Mouse (Mus musculus) forebrain, postnatal 0 days (tissue): Measurements from ENCODE around the gene Igsf9b. TPM values are rescaled to one million over a fixed set of nuclear protein-coding genes. Genes with fewer than 3 reads are reported as not detected.
A peak's percentile ranks its signal among the peaks of the same experiment; 100 is the strongest.

Experiments
- ATAC-seq: fragments of 200-750 bp; cut with Nextera tagmentation; 2 replicates; pipeline ENCODE4 v1.8.0; 2017; ENCODE audit warnings: mild to moderate bottlenecking, moderate library complexity
- DNase-seq: peaks from one replicate; pipeline ENCODE4 v3.0.0-alpha.2; 2015
- H3K27ac ChIP-seq: fragments of 300-500 bp; sonication (generic); 2 replicates; pipeline ENCODE4 v1.5.1; 2014; ENCODE audit warnings: low read depth, mild to moderate bottlenecking, antibody characterized with exemption, low read length, moderate library complexity, mixed read lengths
- H3K27me3 ChIP-seq: fragments of 300-500 bp; sonication (generic); 2 replicates; pipeline ENCODE4 v1.6.1; 2014; ENCODE audit warnings: mild to moderate bottlenecking, low read length, mixed read lengths; ENCODE audit not compliant: insufficient read depth
- H3K36me3 ChIP-seq: fragments of 300-500 bp; sonication (generic); 2 replicates; pipeline ENCODE4 v1.6.1; 2014; ENCODE audit warnings: mild to moderate bottlenecking, moderate library complexity; ENCODE audit not compliant: insufficient read depth
- H3K4me1 ChIP-seq: fragments of 300-500 bp; sonication (generic); 2 replicates; pipeline ENCODE4 v1.6.1; 2014; ENCODE audit warnings: antibody characterized with exemption; ENCODE audit not compliant: insufficient read depth
- H3K4me2 ChIP-seq: fragments of 300-500 bp; sonication (generic); 2 replicates; pipeline ENCODE4 v1.6.1; 2014; ENCODE audit warnings: low read depth, mild to moderate bottlenecking, moderate library complexity
- H3K4me3 ChIP-seq: fragments of 300-500 bp; sonication (generic); 2 replicates; pipeline ENCODE4 v1.5.1; 2014; ENCODE audit warnings: low read depth, low read length, mixed read lengths
- H3K9ac ChIP-seq: fragments of 300-500 bp; sonication (generic); 2 replicates; pipeline ENCODE4 v1.6.1; 2014; ENCODE audit warnings: mild to moderate bottlenecking
- H3K9me3 ChIP-seq: fragments of 300-500 bp; sonication (generic); 2 replicates; pipeline ENCODE4 v1.6.1; 2016; ENCODE audit warnings: low read length
- CTCF ChIP-seq: sonication (generic); IDR thresholded peaks from 2 replicates; pipeline ENCODE4 v1.5.1; 2016; ENCODE audit warnings: antibody characterized with exemption, control low read depth, low read depth
- WGBS: fragments of 180-500 bp; shearing (Covaris S2); extraction: QIAGEN DNeasy Blood & Tissue Kit; methylation state at CpG from one replicate; pipeline ENCODE4 v1.1.7; 2014; 5-methylcytosine and 5-hydroxymethylcytosine counted together
- polyA plus RNA-seq: library from polyadenylated mRNA; unstranded; fragments of >200 nt; fragmentation: Nextera tagmentation; extraction: Ambion mirVana; gene quantifications from 2 replicates; pipeline ENCODE4 v1.2.1, GENCODE M21; 2015
- total RNA-seq: library from RNA; depleted of rRNA; stranded (reverse); fragments of >200 nt; gene quantifications from 2 replicates; pipeline ENCODE4 v1.2.3, GENCODE M21; 2014

The Igsf9b gene
- total and polyA plus RNA-seq, 2 experiments from 2014 or later, result 11.8 to 30.8 TPM

DNA sequence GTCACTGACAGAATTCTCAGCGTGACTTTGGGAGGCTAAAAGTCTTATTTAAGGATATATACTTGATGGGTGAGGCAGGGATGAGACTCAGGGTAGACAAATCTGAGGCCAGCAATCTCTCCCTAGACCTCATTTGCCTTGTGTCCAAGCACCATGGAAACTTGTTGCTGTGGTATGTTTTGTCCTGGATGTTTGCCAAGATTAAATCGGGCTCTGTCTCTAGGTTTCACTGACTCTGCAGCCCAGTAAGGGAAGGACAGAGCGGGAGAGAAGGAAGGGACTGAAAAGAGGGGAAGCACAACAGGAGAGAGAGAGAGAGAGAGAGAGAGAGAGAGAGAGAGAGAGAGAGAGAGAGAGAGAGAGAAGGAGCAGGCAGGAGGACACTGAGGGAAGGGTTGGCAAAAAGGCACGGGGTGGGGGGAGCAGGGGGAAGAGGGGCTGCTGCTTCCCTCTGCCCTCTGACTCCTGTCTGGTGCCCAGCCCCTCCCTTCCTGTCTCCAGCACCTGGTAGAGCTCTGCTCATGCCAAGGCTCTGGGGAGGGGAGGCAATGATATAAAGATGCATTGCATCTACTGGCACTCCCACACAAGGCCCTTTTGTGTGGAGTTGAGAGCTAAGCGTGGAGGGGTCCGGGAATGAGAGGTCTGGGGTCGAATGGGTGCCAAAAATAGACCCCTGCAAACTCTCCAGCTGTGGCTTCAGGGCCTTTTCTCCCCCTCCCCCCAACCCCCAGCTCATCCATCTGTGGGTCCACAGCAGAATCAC lies 9.3 kb upstream of the Igsf9b start:
- Histone ChIP-seq H3K36me3 (no peaks in the 10 kb centered on the region), H3K4me3 (no peak overlapping the region), H3K9ac (no peak overlapping the region), H3K27ac (no peak overlapping the region), H3K4me2 (no peak overlapping the region), H3K9me3 (no peaks in the 10 kb centered on the region), H3K4me1 (0 out of 2 replicates have a peak, but pooled peaks cover 4% of the 10 kb centered on the region), H3K27me3 (no peaks in the 10 kb centered on the region)
- 26% methylated on average over 7 of the region's 7 CpGs for WGBS
- DNase-seq (peak; percentile 41), ATAC-seq (peak; percentile 58)
- TF ChIP-seq CTCF, result no peak

DNA sequence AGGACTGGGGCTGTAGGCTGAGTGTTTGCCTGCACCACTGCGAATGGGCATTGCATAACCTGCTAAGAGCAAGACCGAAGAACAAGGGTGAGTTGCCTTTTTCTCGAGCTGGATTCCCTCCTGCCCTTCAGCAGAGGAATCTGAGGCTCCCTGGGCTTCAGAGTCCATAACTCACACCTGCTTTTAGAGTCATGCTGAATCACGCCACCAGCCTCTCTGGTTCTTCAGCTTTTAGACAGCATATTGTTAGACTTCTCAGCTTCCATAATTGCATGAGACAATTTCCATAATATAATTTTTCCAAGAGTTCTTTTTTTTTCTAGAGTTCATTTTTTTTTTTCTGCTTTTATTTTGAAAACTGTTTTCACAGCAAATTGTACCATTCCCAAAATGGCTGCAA lies 4.6 kb upstream of the Igsf9b start:
- Histone ChIP-seq H3K36me3 (no peaks in the 10 kb centered on the region), H3K9ac (no peak overlapping the region), H3K4me3 (no peak overlapping the region), H3K4me1 (peaks cover 4% of the 10 kb centered on the region; the same call in 1 of the 2 replicates), H3K4me2 (no peak overlapping the region), H3K9me3 (no peaks in the 10 kb centered on the region), H3K27me3 (no peaks in the 10 kb centered on the region), H3K27ac (no peak overlapping the region)
- 74% methylated on average over 4 of the region's 4 CpGs for WGBS
- DNase-seq (no peak), ATAC-seq (no peak)
- no peak for TF ChIP-seq CTCF

DNA sequence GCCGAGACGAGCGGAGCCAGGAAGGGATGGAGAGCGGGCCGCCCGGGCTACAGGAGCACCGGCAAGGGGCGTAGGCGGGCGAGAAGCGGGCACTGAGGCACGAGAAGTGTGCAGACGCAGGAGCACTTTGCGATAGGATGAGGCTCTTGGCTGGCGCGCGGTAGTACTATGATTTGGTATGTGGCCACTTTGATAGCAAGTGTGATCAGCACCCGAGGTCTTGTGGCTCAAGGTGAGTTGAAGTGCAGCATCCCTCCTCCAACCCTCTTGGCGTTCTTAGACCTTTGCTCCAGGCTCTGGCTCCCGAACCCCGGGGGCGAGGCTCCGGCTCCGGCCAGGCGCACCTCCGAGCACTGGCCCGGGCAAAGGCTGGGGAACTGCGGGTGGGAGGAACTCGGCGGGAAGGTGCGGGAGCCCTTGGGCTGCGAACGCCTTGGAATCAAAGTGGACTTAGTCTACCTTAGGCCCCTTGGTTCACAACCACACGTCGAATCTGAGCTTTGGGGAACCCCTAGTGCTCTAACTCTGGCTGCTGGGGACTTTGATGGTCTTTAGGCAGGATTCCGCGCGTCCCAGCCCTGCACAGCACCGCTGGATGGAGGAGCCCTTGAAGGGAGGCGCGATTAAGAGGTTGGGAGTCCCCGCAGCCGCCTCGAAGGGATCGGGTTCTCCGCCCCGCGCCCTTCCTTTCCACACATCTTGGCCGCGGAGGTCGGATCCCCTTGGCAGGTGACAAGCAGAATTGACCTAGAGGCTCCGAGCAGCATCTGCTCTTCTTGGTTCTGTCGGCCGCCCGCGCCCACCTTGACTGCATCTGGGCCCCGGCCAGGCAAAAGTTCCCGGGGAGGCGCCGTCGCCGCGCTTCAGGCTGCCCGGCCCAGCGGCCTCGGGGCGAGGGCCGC lies 533 bp downstream of the Igsf9b start:
- TF ChIP-seq CTCF, result no peak; the same call in 1 of the 2 replicates
- Histone ChIP-seq H3K4me2 (peak overlapping the region; percentile 70), H3K4me1 (peaks cover 12% of the 10 kb centered on the region; the same call in 1 of the 2 replicates), H3K27ac (peak overlapping the region; percentile 76), H3K4me3 (peak overlapping the region; percentile 54), H3K9me3 (no peaks in the 10 kb centered on the region), H3K27me3 (no peaks in the 10 kb centered on the region), H3K9ac (peak overlapping the region; percentile 53), H3K36me3 (no peaks in the 10 kb centered on the region)
- DNase-seq, result no peak
- 1% methylated on average over 68 of the region's 68 CpGs for whole genome bisulfite sequencing
- no peak; the same call in 1 of the 2 replicates for ATAC-seq

DNA sequence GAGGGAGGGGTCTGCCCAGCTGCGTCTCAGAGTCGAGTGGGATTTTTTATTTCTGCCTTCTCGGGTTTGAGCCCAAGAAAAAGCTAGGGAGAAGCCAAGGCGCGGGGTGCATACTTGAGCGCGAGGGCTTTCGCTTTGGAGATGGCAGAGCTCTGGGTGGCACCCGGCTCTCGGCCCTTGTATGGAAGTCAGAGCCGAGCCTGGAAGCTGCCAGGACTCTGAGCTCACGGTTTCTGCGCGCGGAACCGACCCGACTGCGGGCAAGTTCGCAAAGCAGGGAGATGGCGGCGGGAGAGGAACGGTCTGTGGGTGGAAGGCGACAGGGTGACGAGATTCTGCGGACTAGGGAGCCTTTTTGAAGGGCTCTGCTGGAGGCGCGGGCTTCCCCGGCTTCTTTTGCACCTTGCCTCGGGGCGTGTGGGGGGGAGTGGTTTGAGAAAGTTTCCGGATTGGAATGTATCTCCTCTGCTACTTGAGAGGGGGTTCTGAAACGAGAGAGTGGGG lies 1.2 kb downstream of the Igsf9b start:
- 4% methylated on average over 32 of the region's 32 CpGs for WGBS
- H3K9me3 ChIP-seq, result no peaks in the 10 kb centered on the region
- TF ChIP-seq CTCF, result no peak
- ATAC-seq, result no peak
- peak overlapping the region; percentile 70 for H3K4me2 ChIP-seq
- peaks cover 12% of the 10 kb centered on the region; the same call in 1 of the 2 replicates for H3K4me1 ChIP-seq
- peak overlapping the region; percentile 54 for H3K4me3 ChIP-seq
- H3K9ac ChIP-seq, result peak overlapping the region; percentile 53
- H3K27ac ChIP-seq, result peak overlapping the region; percentile 76
- H3K36me3 ChIP-seq, result no peaks in the 10 kb centered on the region
- DNase-seq, result peak; percentile 37
- H3K27me3 ChIP-seq, result no peaks in the 10 kb centered on the region

DNA sequence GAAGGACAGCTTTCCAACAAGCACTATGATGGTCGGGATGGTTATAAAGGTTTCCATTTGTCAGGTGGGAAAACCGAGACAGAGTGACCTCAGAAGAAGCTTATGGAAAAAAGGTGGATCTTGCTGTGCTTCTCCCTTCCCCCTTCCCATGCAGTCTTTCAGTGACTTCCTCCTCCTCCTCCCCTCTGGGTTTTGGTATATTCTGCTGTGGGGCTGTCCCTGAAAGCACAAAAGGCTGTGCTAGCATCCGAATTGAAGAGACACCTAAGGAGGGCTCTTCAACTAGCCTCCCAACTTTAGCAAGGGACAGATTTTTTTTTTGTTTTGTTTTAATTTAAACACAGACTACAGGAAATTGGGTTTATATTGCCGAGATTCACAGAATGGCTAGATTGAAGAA lies 1.7 kb downstream of the Igsf9b start:
- H3K27me3 ChIP-seq, result no peaks in the 10 kb centered on the region
- peaks cover 12% of the 10 kb centered on the region; the same call in 1 of the 2 replicates for H3K4me1 ChIP-seq
- H3K4me2 ChIP-seq, result peak overlapping the region; percentile 70
- peak overlapping the region; percentile 54 for H3K4me3 ChIP-seq
- 19% methylated on average over 4 of the region's 4 CpGs for WGBS
- H3K36me3 ChIP-seq, result no peaks in the 10 kb centered on the region
- no peak for TF ChIP-seq CTCF
- H3K9me3 ChIP-seq, result no peaks in the 10 kb centered on the region
- ATAC-seq (no peak), DNase-seq (no peak)
- H3K27ac ChIP-seq, result 0 out of 2 replicates have a peak overlapping the region, but pooled peaks have one; percentile 76
- peak overlapping the region; percentile 53 for H3K9ac ChIP-seq

DNA sequence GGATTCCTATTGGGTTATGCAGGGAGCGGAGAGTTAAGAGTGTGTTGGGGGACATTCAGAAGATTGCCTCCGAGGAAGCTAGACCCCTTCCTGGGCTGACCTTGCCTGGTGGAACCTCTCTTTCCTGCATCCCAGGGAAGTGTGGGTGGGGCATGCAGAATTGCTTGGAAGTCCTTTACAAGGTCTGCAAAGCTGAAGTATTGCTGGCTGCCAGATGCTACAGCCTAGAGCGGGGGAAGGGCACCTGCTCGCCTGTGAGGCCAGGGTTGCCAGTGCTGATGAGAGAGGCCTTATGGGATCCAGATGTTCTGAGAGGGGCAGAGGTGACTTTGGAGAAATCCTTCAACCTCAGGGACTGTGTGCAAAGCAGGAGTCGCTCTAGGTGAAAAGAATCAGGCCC lies 2.5 kb downstream of the Igsf9b start:
- Histone ChIP-seq H3K36me3 (no peaks in the 10 kb centered on the region), H3K27ac (no peak overlapping the region), H3K4me2 (peak overlapping the region; percentile 70), H3K9ac (peak overlapping the region; percentile 10; the same call in 1 of the 2 replicates), H3K4me3 (peak overlapping the region; percentile 54), H3K9me3 (no peaks in the 10 kb centered on the region), H3K4me1 (peaks cover 13% of the 10 kb centered on the region; the same call in 1 of the 2 replicates), H3K27me3 (no peaks in the 10 kb centered on the region)
- no peak for TF ChIP-seq CTCF
- DNase-seq (no peak), ATAC-seq (no peak)
- 72% methylated on average over 5 of the region's 5 CpGs for WGBS
